Comparison of ENCODE assay signal across 8 mouse cellular contexts in genomic region chr8:72239499-72240402, GRCm38 (mm10). TPM values are rescaled to one million over a fixed set of nuclear protein-coding genes. Genes with fewer than 3 reads are reported as not detected.
DNase-seq lines count a peak whose midpoint lies in the region; ATAC-seq lines count a peak whose summit lies in the region.

Gene Ap1m1, plus strand, starts transcription at chr8:72240018.

- peak within 1 kb of the TSS; percentile 100 for H3K27ac ChIP-seq in brown adipose tissue, adult 24 weeks (replicated peaks; ENCODE audit: low read depth, low read length)
- peak within 1 kb of the TSS; percentile 87 for H3K27ac ChIP-seq in heart, embryonic 13.5 days (replicated peaks)
- H3K27ac ChIP-seq in liver, embryonic 12.5 days: peak within 1 kb of the TSS; percentile 97
- H3K27ac ChIP-seq in stomach, embryonic 15.5 days: peak within 1 kb of the TSS; percentile 95

- H3K4me3 ChIP-seq in brown adipose tissue, adult 24 weeks (ENCODE audit: insufficient read depth, low read depth, low read length): peak within 1 kb of the TSS; percentile 93
- peak within 1 kb of the TSS; percentile 82 for H3K4me3 ChIP-seq in heart, embryonic 13.5 days
- peak within 1 kb of the TSS; percentile 81 for H3K4me3 ChIP-seq in liver, embryonic 12.5 days
- H3K4me3 ChIP-seq in stomach, embryonic 15.5 days (replicated peaks): peak within 1 kb of the TSS; percentile 76

- peak; percentile 93 for ATAC-seq in heart, embryonic 13.5 days (ENCODE audit: extremely low read depth, insufficient number of reproducible peaks, low FRiP score, low TSS enrichment)
- ATAC-seq in liver, embryonic 12.5 days: peak; percentile 91
- peak; percentile 94 for ATAC-seq in stomach, embryonic 15.5 days (ENCODE audit: insufficient read depth, low FRiP score, low read depth)

- peaks cover 16% of the 10 kb centered on the region for H3K4me1 ChIP-seq in brown adipose tissue, adult 24 weeks (ENCODE audit: control insufficient read depth, insufficient read depth, insufficient read length, low read length)
- peaks cover 19% of the 10 kb centered on the region for H3K4me1 ChIP-seq in heart, embryonic 13.5 days
- peaks cover 48% of the 10 kb centered on the region for H3K4me1 ChIP-seq in liver, embryonic 12.5 days
- peaks cover 16% of the 10 kb centered on the region for H3K4me1 ChIP-seq in stomach, embryonic 15.5 days

- peak within 1 kb of the TSS; percentile 85 for H3K4me2 ChIP-seq in heart, embryonic 13.5 days
- H3K4me2 ChIP-seq in liver, embryonic 12.5 days: peak within 1 kb of the TSS; percentile 94
- H3K4me2 ChIP-seq in stomach, embryonic 15.5 days: peak within 1 kb of the TSS; percentile 78

- peaks cover 19% of the 10 kb centered on the region for H3K36me3 ChIP-seq in heart, embryonic 13.5 days
- H3K36me3 ChIP-seq in liver, embryonic 12.5 days: peaks cover 30% of the 10 kb centered on the region
- H3K36me3 ChIP-seq in stomach, embryonic 15.5 days: peaks cover 4% of the 10 kb centered on the region; the same call in 1 of the 2 replicates

- H3K9ac ChIP-seq in heart, embryonic 13.5 days: peak within 1 kb of the TSS; percentile 86
- peak within 1 kb of the TSS; percentile 76 for H3K9ac ChIP-seq in liver, embryonic 12.5 days
- H3K9ac ChIP-seq in stomach, embryonic 15.5 days: peak within 1 kb of the TSS; percentile 58

- H3K9me3 ChIP-seq in heart, embryonic 13.5 days: no peaks in the 10 kb centered on the region
- no peaks in the 10 kb centered on the region for H3K9me3 ChIP-seq in liver, embryonic 12.5 days (replicated peaks)
- no peaks in the 10 kb centered on the region for H3K9me3 ChIP-seq in stomach, embryonic 15.5 days

- DNase-seq in CD4-positive, CD25-positive, alpha-beta regulatory T cell, adult 2 months (ENCODE audit: low read depth, low spot score): peak; percentile 99
- DNase-seq in fat pad, adult 2 months (ENCODE audit: extremely low read depth, low read depth, low spot score): peak; percentile 80
- peak; percentile 99 for DNase-seq in kidney, postnatal 10 days
- DNase-seq in natural killer cell, adult 2 months (ENCODE audit: low spot score in 2 of 2): peak; percentile 97 to 98

- under 1% methylated on average over 54 of the region's 54 CpGs for WGBS in heart, embryonic 13.5 days
- WGBS in liver, embryonic 12.5 days (ENCODE audit: insufficient replicate concordance): under 1% methylated on average over 54 of the region's 54 CpGs
- under 1% methylated on average over 54 of the region's 54 CpGs for WGBS in stomach, embryonic 15.5 days

- no peaks in the 10 kb centered on the region for H3K27me3 ChIP-seq in heart, embryonic 13.5 days (replicated peaks)
- H3K27me3 ChIP-seq in liver, embryonic 12.5 days (replicated peaks): no peaks in the 10 kb centered on the region
- H3K27me3 ChIP-seq in stomach, embryonic 15.5 days (replicated peaks): no peaks in the 10 kb centered on the region

RNA-seq across cellular contexts. Expression of gene Ap1m1, which starts in this region (rescaled TPM):
- polyA plus RNA-seq in brown adipose tissue, adult 24 weeks (2012; ENCODE audit: insufficient read depth, insufficient read length, missing spikeins): 35.6 and 49.6 TPM in 2 replicates
- polyA plus RNA-seq in heart, embryonic 13.5 days (2015; fragmentation: Nextera tagmentation; extraction: Ambion mirVana): 107 and 116 TPM in 2 replicates
- polyA plus RNA-seq in liver, embryonic 12.5 days (2016; fragmentation: Nextera tagmentation; extraction: Ambion mirVana): 80.9 and 85.0 TPM in 2 replicates
- polyA plus RNA-seq in stomach, embryonic 15.5 days (2015; fragmentation: Nextera tagmentation; extraction: Ambion mirVana): 96.3 and 96.9 TPM in 2 replicates

Comparison
In these comparisons a context has a peak if more than half of its experiments do, and no peak if none do; other contexts are left out.
1. Peak in every context shown above with its lines: DNase-seq, ATAC-seq, H3K4me3 ChIP-seq and H3K27ac ChIP-seq.